Mouse (Mus musculus): ENCODE measurements around the gene Ppp1r27.

Gene Ppp1r27

GRCm38 (mm10) chr11:120547469-120547868 lies 3.5 kb downstream of the Ppp1r27 start:
- no peak for DNase-seq (ENCODE audit: low spot score in 2 of 2)

GRCm38 (mm10) chr11:120545964-120546363 lies 5.0 kb downstream of the Ppp1r27 start:
- DNase-seq (ENCODE audit: low spot score in 2 of 2), result no peak

GRCm38 (mm10) chr11:120542376-120542775 lies 8.6 kb downstream of the Ppp1r27 start:
- DNase-seq (ENCODE audit: low spot score in 2 of 2), result no peak

- no peak for DNase-seq (ENCODE audit: low spot score in 2 of 2)
Measured at GRCm38 (mm10) chr11:120541907-120542306, 9.0 kb downstream of the Ppp1r27 start.

GRCm38 (mm10) chr11:120539285-120540014 lies 11.5 kb downstream of the Ppp1r27 start:
- DNase-seq (ENCODE audit: low spot score in 2 of 2), result no peak

- no peak for DNase-seq (ENCODE audit: low spot score in 2 of 2)
Measured at GRCm38 (mm10) chr11:120538955-120539284, 12.0 kb downstream of the Ppp1r27 start.

- DNase-seq (ENCODE audit: low spot score in 2 of 2), result no peak
Measured at GRCm38 (mm10) chr11:120538485-120538884, 12.4 kb downstream of the Ppp1r27 start.

GRCm38 (mm10) chr11:120535804-120536203 lies 15.1 kb downstream of the Ppp1r27 start:
- DNase-seq (ENCODE audit: low spot score in 2 of 2), result no peak

GRCm38 (mm10) chr11:120535145-120535544 lies 15.8 kb downstream of the Ppp1r27 start:
- DNase-seq (ENCODE audit: low spot score in 2 of 2), result no peak

- no peak for DNase-seq (ENCODE audit: low spot score in 2 of 2)
Measured at GRCm38 (mm10) chr11:120534093-120534492, 16.8 kb downstream of the Ppp1r27 start.

GRCm38 (mm10) chr11:120531646-120532045 lies 19.3 kb downstream of the Ppp1r27 start:
- no peak for DNase-seq (ENCODE audit: low spot score in 2 of 2)

- no peak for DNase-seq (ENCODE audit: low spot score in 2 of 2)
Measured at GRCm38 (mm10) chr11:120530085-120530964, 20.6 kb downstream of the Ppp1r27 start, which contains the start of gene Gcgr. Gene Gcgr (plus strand): TSS chr11:120530699.

GRCm38 (mm10) chr11:120528903-120529302 lies 22.0 kb downstream of the Ppp1r27 start:
- no peak for DNase-seq (ENCODE audit: low spot score in 2 of 2)

- DNase-seq (ENCODE audit: low spot score in 2 of 2), result no peak
Measured at GRCm38 (mm10) chr11:120527690-120528354, 23.1 kb downstream of the Ppp1r27 start.

GRCm38 (mm10) chr11:120525959-120526358 lies 25.0 kb downstream of the Ppp1r27 start:
- no peak for DNase-seq (ENCODE audit: low spot score in 2 of 2)

- no peak for DNase-seq (ENCODE audit: low spot score in 2 of 2)
Measured at GRCm38 (mm10) chr11:120522581-120522980, 28.4 kb downstream of the Ppp1r27 start.

GRCm38 (mm10) chr11:120520967-120521540 lies 29.9 kb downstream of the Ppp1r27 start:
- DNase-seq (ENCODE audit: low spot score in 2 of 2), result no peak

- no peak for DNase-seq (ENCODE audit: low spot score in 2 of 2)
Measured at GRCm38 (mm10) chr11:120520498-120520897, 30.4 kb downstream of the Ppp1r27 start.

GRCm38 (mm10) chr11:120519738-120520137 lies 31.2 kb downstream of the Ppp1r27 start:
- no peak for DNase-seq (ENCODE audit: low spot score in 2 of 2)

GRCm38 (mm10) chr11:120518558-120518957 lies 32.4 kb downstream of the Ppp1r27 start:
- DNase-seq (ENCODE audit: low spot score in 2 of 2), result no peak

- DNase-seq (ENCODE audit: low spot score in 2 of 2), result no peak
Measured at GRCm38 (mm10) chr11:120518027-120518426, 32.9 kb downstream of the Ppp1r27 start.

- DNase-seq (ENCODE audit: low spot score in 2 of 2), result no peak
Measured at GRCm38 (mm10) chr11:120517147-120517546, 33.8 kb downstream of the Ppp1r27 start.

All from spleen, postnatal 14 days (tissue).